Mouse (Mus musculus) midbrain, embryonic 15.5 days (tissue): Measurements from ENCODE around the gene Prkd2. TPM values are rescaled to one million over a fixed set of nuclear protein-coding genes. Genes with fewer than 3 reads are reported as not detected.

Source experiments
- ATAC-seq: fragments of 200-750 bp; cut with Nextera tagmentation; replicated peaks from 2 replicates; pipeline ENCODE4 v1.8.0; 2017; ENCODE audit warnings: moderate TSS enrichment
- H3K27ac ChIP-seq: fragments of 300-500 bp; sonication (generic); 2 replicates; pipeline ENCODE4 v1.5.1; 2015; ENCODE audit warnings: mild to moderate bottlenecking, inconsistent platforms
- H3K27me3 ChIP-seq: fragments of 300-500 bp; sonication (generic); replicated peaks from 2 replicates; pipeline ENCODE4 v1.6.1; 2015; ENCODE audit warnings: inconsistent platforms
- H3K36me3 ChIP-seq: fragments of 300-500 bp; sonication (generic); replicated peaks from 2 replicates; pipeline ENCODE4 v1.6.1; 2015; ENCODE audit warnings: inconsistent platforms
- H3K4me1 ChIP-seq: fragments of 300-500 bp; sonication (generic); 2 replicates; pipeline ENCODE4 v1.6.1; 2015; ENCODE audit warnings: inconsistent platforms
- H3K4me2 ChIP-seq: fragments of 300-500 bp; sonication (generic); 2 replicates; pipeline ENCODE4 v1.6.1; 2015; ENCODE audit warnings: inconsistent platforms, mild to moderate bottlenecking, moderate library complexity
- H3K4me3 ChIP-seq: fragments of 300-500 bp; sonication (generic); 2 replicates; pipeline ENCODE4 v1.5.1; 2015; ENCODE audit warnings: mild to moderate bottlenecking, inconsistent platforms
- H3K9ac ChIP-seq: fragments of 300-500 bp; sonication (generic); 2 replicates; pipeline ENCODE4 v1.6.1; 2015; ENCODE audit warnings: mild to moderate bottlenecking, inconsistent platforms
- H3K9me3 ChIP-seq: fragments of 300-500 bp; sonication (generic); 2 replicates; pipeline ENCODE4 v1.6.1; 2016; ENCODE audit warnings: inconsistent platforms
- WGBS: fragments of 180-500 bp; shearing (Covaris S2); methylation state at CpG from one replicate; pipeline ENCODE4 v1.1.7; 2015; ENCODE audit warnings: mixed read lengths; 5-methylcytosine and 5-hydroxymethylcytosine counted together
- polyA plus RNA-seq: library from polyadenylated mRNA; unstranded; fragments of >200 nt; fragmentation: Nextera tagmentation; extraction: Ambion mirVana; gene quantifications from 2 replicates; pipeline ENCODE4 v1.2.1, GENCODE M21; 2015

Gene Prkd2
- polyA plus RNA-seq, 1 experiment from 2014 or later, result 6.7 TPM

GRCm38 (mm10) chr7:16890536-16890935 lies 47.8 kb downstream of the Prkd2 start:
- no peaks in the 10 kb centered on the region for H3K9me3 ChIP-seq
- 37% methylated on average over 6 of the region's 6 CpGs for WGBS
- no peak overlapping the region for H3K4me3 ChIP-seq
- peaks cover 27% of the 10 kb centered on the region for H3K4me1 ChIP-seq
- H3K27me3 ChIP-seq, result peaks cover 15% of the 10 kb centered on the region; the same call in 1 of the 2 replicates
- peaks cover 7% of the 10 kb centered on the region; the same call in 1 of the 2 replicates for H3K36me3 ChIP-seq
- no peak overlapping the region for H3K27ac ChIP-seq
- H3K4me2 ChIP-seq, result peak overlapping the region; percentile 26; the same call in 1 of the 2 replicates
- ATAC-seq, result no peak
- no peak overlapping the region for H3K9ac ChIP-seq

- WGBS, result 3% methylated on average over 23 of the region's 23 CpGs
- H3K4me2 ChIP-seq, result peak overlapping the region; percentile 26
- H3K9ac ChIP-seq, result no peak overlapping the region
- peaks cover 27% of the 10 kb centered on the region for H3K4me1 ChIP-seq
- H3K27me3 ChIP-seq, result peaks cover 11% of the 10 kb centered on the region; the same call in 1 of the 2 replicates
- no peak for ATAC-seq
- H3K4me3 ChIP-seq, result no peak overlapping the region
- H3K27ac ChIP-seq, result no peak overlapping the region
- H3K9me3 ChIP-seq, result no peaks in the 10 kb centered on the region
- H3K36me3 ChIP-seq, result peaks cover 6% of the 10 kb centered on the region; the same call in 1 of the 2 replicates
Measured at GRCm38 (mm10) chr7:16890944-16891343, 48.2 kb downstream of the Prkd2 start.

- no peaks in the 10 kb centered on the region for H3K36me3 ChIP-seq
- ATAC-seq, result peak; percentile 53
- H3K4me2 ChIP-seq, result peak within 1 kb of the TSS; percentile 49
- peaks cover 3% of the 10 kb centered on the region; the same call in 1 of the 2 replicates for H3K27me3 ChIP-seq
- H3K27ac ChIP-seq, result peak within 1 kb of the TSS; percentile 47; the same call in 1 of the 2 replicates
- H3K4me3 ChIP-seq, result peak within 1 kb of the TSS; percentile 21
- H3K9me3 ChIP-seq, result no peaks in the 10 kb centered on the region
- H3K9ac ChIP-seq, result 0 out of 2 replicates have a peak within 1 kb of the TSS, but pooled peaks have one; percentile 13
- H3K4me1 ChIP-seq, result peaks cover 27% of the 10 kb centered on the region
- WGBS, result under 1% methylated on average over 30 of the region's 30 CpGs
Measured at GRCm38 (mm10) chr7:16891641-16892351, 49.1 kb downstream of the Prkd2 start, which contains the start of gene Gng8. Gene Gng8, plus strand, starts transcription at chr7:16891786.

GRCm38 (mm10) chr7:16892352-16892730 lies 49.6 kb downstream of the Prkd2 start:
- Histone ChIP-seq H3K36me3 (no peaks in the 10 kb centered on the region), H3K27me3 (peaks cover 3% of the 10 kb centered on the region; the same call in 1 of the 2 replicates), H3K9me3 (no peaks in the 10 kb centered on the region), H3K4me3 (no peak overlapping the region), H3K4me2 (peak overlapping the region; percentile 49), H3K9ac (0 out of 2 replicates have a peak overlapping the region, but pooled peaks have one; percentile 13), H3K27ac (no peak overlapping the region), H3K4me1 (peaks cover 27% of the 10 kb centered on the region)
- peak; percentile 31 for ATAC-seq
- 39% methylated on average over 9 of the region's 9 CpGs for WGBS

- H3K36me3 ChIP-seq, result no peaks in the 10 kb centered on the region
- no peak for ATAC-seq
- H3K4me2 ChIP-seq, result peak overlapping the region; percentile 48; the same call in 1 of the 2 replicates
- H3K4me1 ChIP-seq, result peaks cover 27% of the 10 kb centered on the region
- no peak overlapping the region for H3K4me3 ChIP-seq
- peak overlapping the region; percentile 48 for H3K27ac ChIP-seq
- no peak overlapping the region for H3K9ac ChIP-seq
- H3K27me3 ChIP-seq, result peaks cover 3% of the 10 kb centered on the region; the same call in 1 of the 2 replicates
- H3K9me3 ChIP-seq, result no peaks in the 10 kb centered on the region
- 1% methylated on average over 6 of the region's 6 CpGs for WGBS
Measured at GRCm38 (mm10) chr7:16893612-16894011, 50.9 kb downstream of the Prkd2 start.

- WGBS, result 4% methylated on average over 4 of the region's 4 CpGs
- H3K9ac ChIP-seq, result no peak overlapping the region; the same call in 1 of the 2 replicates
- H3K4me2 ChIP-seq, result peak overlapping the region; percentile 48
Measured at GRCm38 (mm10) chr7:16894279-16894678, 51.6 kb downstream of the Prkd2 start.

GRCm38 (mm10) chr7:16895000-16895399 lies 52.3 kb downstream of the Prkd2 start:
- Histone ChIP-seq H3K27ac (peak overlapping the region; percentile 48), H3K27me3 (peaks cover 3% of the 10 kb centered on the region; the same call in 1 of the 2 replicates), H3K36me3 (no peaks in the 10 kb centered on the region), H3K9ac (no peak overlapping the region), H3K4me1 (peaks cover 27% of the 10 kb centered on the region), H3K9me3 (no peaks in the 10 kb centered on the region), H3K4me2 (peak overlapping the region; percentile 48), H3K4me3 (peak overlapping the region; percentile 22)
- WGBS, result 1% methylated on average over 24 of the region's 24 CpGs
- peak; percentile 19 for ATAC-seq

More at GRCm38 (mm10) chr7:16894279-16894678, 51.6 kb downstream of the Prkd2 start:
- H3K4me3 ChIP-seq, result peak overlapping the region; percentile 22; the same call in 1 of the 2 replicates
- no peaks in the 10 kb centered on the region for H3K36me3 ChIP-seq
- no peaks in the 10 kb centered on the region for H3K9me3 ChIP-seq
- peak; percentile 62 for ATAC-seq
- peaks cover 3% of the 10 kb centered on the region; the same call in 1 of the 2 replicates for H3K27me3 ChIP-seq
- peak overlapping the region; percentile 48 for H3K27ac ChIP-seq
- H3K4me1 ChIP-seq, result peaks cover 27% of the 10 kb centered on the region

GRCm38 (mm10) chr7:16895511-16895910 lies 52.8 kb downstream of the Prkd2 start:
- H3K36me3 ChIP-seq, result no peaks in the 10 kb centered on the region
- H3K9me3 ChIP-seq, result no peaks in the 10 kb centered on the region
- H3K4me3 ChIP-seq, result peak overlapping the region; percentile 22
- H3K4me2 ChIP-seq, result peak overlapping the region; percentile 48
- 29% methylated on average over 10 of the region's 10 CpGs for WGBS
- H3K9ac ChIP-seq, result no peak overlapping the region
- ATAC-seq, result no peak
- H3K27ac ChIP-seq, result no peak overlapping the region
- H3K27me3 ChIP-seq, result peaks cover 3% of the 10 kb centered on the region; the same call in 1 of the 2 replicates
- peaks cover 31% of the 10 kb centered on the region for H3K4me1 ChIP-seq

GRCm38 (mm10) chr7:16900526-16900925 lies 57.8 kb downstream of the Prkd2 start:
- Histone ChIP-seq H3K27ac (0 out of 2 replicates have a peak overlapping the region, but pooled peaks have one; percentile 6), H3K4me2 (no peak overlapping the region), H3K4me3 (no peak overlapping the region), H3K4me1 (peaks cover 10% of the 10 kb centered on the region), H3K9ac (no peak overlapping the region), H3K9me3 (no peaks in the 10 kb centered on the region), H3K36me3 (no peaks in the 10 kb centered on the region), H3K27me3 (no peaks in the 10 kb centered on the region)
- 19% methylated on average over 5 of the region's 5 CpGs for WGBS
- ATAC-seq, result no peak

GRCm38 (mm10) chr7:16903439-16903955 lies 60.8 kb downstream of the Prkd2 start:
- no peak overlapping the region for H3K4me3 ChIP-seq
- H3K27ac ChIP-seq, result no peak overlapping the region
- no peak overlapping the region for H3K9ac ChIP-seq
- no peaks in the 10 kb centered on the region for H3K36me3 ChIP-seq
- ATAC-seq, result no peak
- peaks cover 14% of the 10 kb centered on the region for H3K4me1 ChIP-seq
- no peak overlapping the region for H3K4me2 ChIP-seq
- H3K9me3 ChIP-seq, result no peaks in the 10 kb centered on the region
- no peaks in the 10 kb centered on the region for H3K27me3 ChIP-seq
- WGBS, result 64% methylated on average over 2 of the region's 2 CpGs

GRCm38 (mm10) chr7:16904120-16904675 lies 61.5 kb downstream of the Prkd2 start:
- no peaks in the 10 kb centered on the region for H3K27me3 ChIP-seq
- H3K36me3 ChIP-seq, result no peaks in the 10 kb centered on the region
- ATAC-seq, result no peak
- H3K9me3 ChIP-seq, result no peaks in the 10 kb centered on the region
- H3K4me2 ChIP-seq, result no peak overlapping the region
- no peak overlapping the region for H3K4me3 ChIP-seq
- 47% methylated on average over 9 of the region's 10 CpGs for WGBS
- peaks cover 14% of the 10 kb centered on the region for H3K4me1 ChIP-seq
- no peak overlapping the region for H3K9ac ChIP-seq
- no peak overlapping the region for H3K27ac ChIP-seq

- no peak for ATAC-seq
- Histone ChIP-seq H3K9me3 (no peaks in the 10 kb centered on the region), H3K36me3 (no peaks in the 10 kb centered on the region), H3K27me3 (no peaks in the 10 kb centered on the region), H3K9ac (no peak overlapping the region), H3K27ac (no peak overlapping the region), H3K4me3 (no peak overlapping the region), H3K4me1 (peaks cover 9% of the 10 kb centered on the region), H3K4me2 (no peak overlapping the region)
- WGBS, result 70% methylated on average over 9 of the region's 9 CpGs
Measured at GRCm38 (mm10) chr7:16905491-16906021, 62.9 kb downstream of the Prkd2 start.
